Mouse (Mus musculus): ENCODE results near the gene Ccer1. TPM values are rescaled to one million over a fixed set of nuclear protein-coding genes. Genes with fewer than 3 reads are reported as not detected.
A peak's percentile ranks its signal among the peaks of the same experiment; 100 is the strongest.
"Not testable (repeated sequence)": the region's sequence is repeated elsewhere in the genome, so short reads cannot be mapped to it uniquely, and the experiment has no call there.

Ccer1 gene
- total RNA-seq (2021) = not detected
- long read RNA-seq, experiment 1 = 0 reads
- long read RNA-seq, experiment 2 = 0 reads

- DNase-seq (ENCODE audit: low spot score in 2 of 2) = no peak
Observed at GRCm38 (mm10) chr10:97692913-97693312, at the start of gene Ccer1. Gene Ccer1 (plus strand): TSS chr10:97693059.

- no peak for DNase-seq (ENCODE audit: low spot score in 2 of 2)
Observed at GRCm38 (mm10) chr10:97643768-97644167, 49.1 kb upstream of the Ccer1 start, which contains the start of gene Epyc. Gene Epyc (plus strand): TSS chr10:97644068.

GRCm38 (mm10) chr10:97650334-97650733 is 42.5 kb upstream of the Ccer1 start:
- no peak for DNase-seq (ENCODE audit: low spot score in 2 of 2)

GRCm38 (mm10) chr10:97659489-97659888 is 33.4 kb upstream of the Ccer1 start:
- no peak for DNase-seq (ENCODE audit: low spot score in 2 of 2)

GRCm38 (mm10) chr10:97668656-97669055 is 24.2 kb upstream of the Ccer1 start:
- no peak for DNase-seq (ENCODE audit: low spot score in 2 of 2)

- DNase-seq (ENCODE audit: low spot score in 2 of 2) = peak; percentile 5 to 36
Observed at GRCm38 (mm10) chr10:97670202-97670601, 22.7 kb upstream of the Ccer1 start.

- no peak for DNase-seq (ENCODE audit: low spot score in 2 of 2)
Observed at GRCm38 (mm10) chr10:97673239-97673638, 19.6 kb upstream of the Ccer1 start.

- DNase-seq (ENCODE audit: low spot score in 2 of 2) = no peak
Observed at GRCm38 (mm10) chr10:97682981-97683380, 9.9 kb upstream of the Ccer1 start.

GRCm38 (mm10) chr10:97687198-97687597 is 5.7 kb upstream of the Ccer1 start:
- no peak for DNase-seq (ENCODE audit: low spot score in 2 of 2)

- peak in 1 of 2 experiments; percentile 37 for DNase-seq (ENCODE audit: low spot score in 2 of 2)
Observed at GRCm38 (mm10) chr10:97689425-97689824, 3.4 kb upstream of the Ccer1 start.

GRCm38 (mm10) chr10:97693398-97694135 is 708 bp downstream of the Ccer1 start:
- no peak for DNase-seq (ENCODE audit: low spot score in 2 of 2)

GRCm38 (mm10) chr10:97702321-97702720 is 9.5 kb downstream of the Ccer1 start:
- no peak for DNase-seq (ENCODE audit: low spot score in 2 of 2)

GRCm38 (mm10) chr10:97704562-97704961 is 11.7 kb downstream of the Ccer1 start:
- peak in 1 of 2 experiments; percentile 45 for DNase-seq (ENCODE audit: low spot score in 2 of 2)

- DNase-seq (ENCODE audit: low spot score in 2 of 2) = peak; percentile 16 to 52
Observed at GRCm38 (mm10) chr10:97712687-97713086, 19.8 kb downstream of the Ccer1 start.

GRCm38 (mm10) chr10:97714584-97714983 is 21.7 kb downstream of the Ccer1 start:
- DNase-seq (ENCODE audit: low spot score in 2 of 2) = no peak

- DNase-seq (ENCODE audit: low spot score in 2 of 2) = peak in 1 of 2 experiments; percentile 55
Observed at GRCm38 (mm10) chr10:97715289-97715906, 22.5 kb downstream of the Ccer1 start.

GRCm38 (mm10) chr10:97717233-97717632 is 24.4 kb downstream of the Ccer1 start:
- DNase-seq (ENCODE audit: low spot score in 2 of 2) = peak in 1 of 2 experiments; percentile 34

- DNase-seq (ENCODE audit: low spot score in 2 of 2) = peak in 1 of 2 experiments; percentile 41
Observed at GRCm38 (mm10) chr10:97718021-97718420, 25.2 kb downstream of the Ccer1 start.

- DNase-seq (ENCODE audit: low spot score in 2 of 2) = no peak
Observed at GRCm38 (mm10) chr10:97720625-97721024, 27.8 kb downstream of the Ccer1 start.

- DNase-seq (ENCODE audit: low spot score in 2 of 2) = no peak
Observed at GRCm38 (mm10) chr10:97722709-97723108, 29.9 kb downstream of the Ccer1 start.

GRCm38 (mm10) chr10:97725929-97726328 is 33.1 kb downstream of the Ccer1 start:
- no peak for DNase-seq (ENCODE audit: low spot score in 2 of 2)

- not testable (repeated sequence) for DNase-seq (ENCODE audit: low spot score in 2 of 2)
Observed at GRCm38 (mm10) chr10:97726655-97727054, 33.8 kb downstream of the Ccer1 start, which contains the start of gene C030005K15Rik. Gene C030005K15Rik (minus strand): TSS chr10:97726755.

Measured in layer of hippocampus, postnatal 14 days (tissue).